In the genomic region with DNA sequence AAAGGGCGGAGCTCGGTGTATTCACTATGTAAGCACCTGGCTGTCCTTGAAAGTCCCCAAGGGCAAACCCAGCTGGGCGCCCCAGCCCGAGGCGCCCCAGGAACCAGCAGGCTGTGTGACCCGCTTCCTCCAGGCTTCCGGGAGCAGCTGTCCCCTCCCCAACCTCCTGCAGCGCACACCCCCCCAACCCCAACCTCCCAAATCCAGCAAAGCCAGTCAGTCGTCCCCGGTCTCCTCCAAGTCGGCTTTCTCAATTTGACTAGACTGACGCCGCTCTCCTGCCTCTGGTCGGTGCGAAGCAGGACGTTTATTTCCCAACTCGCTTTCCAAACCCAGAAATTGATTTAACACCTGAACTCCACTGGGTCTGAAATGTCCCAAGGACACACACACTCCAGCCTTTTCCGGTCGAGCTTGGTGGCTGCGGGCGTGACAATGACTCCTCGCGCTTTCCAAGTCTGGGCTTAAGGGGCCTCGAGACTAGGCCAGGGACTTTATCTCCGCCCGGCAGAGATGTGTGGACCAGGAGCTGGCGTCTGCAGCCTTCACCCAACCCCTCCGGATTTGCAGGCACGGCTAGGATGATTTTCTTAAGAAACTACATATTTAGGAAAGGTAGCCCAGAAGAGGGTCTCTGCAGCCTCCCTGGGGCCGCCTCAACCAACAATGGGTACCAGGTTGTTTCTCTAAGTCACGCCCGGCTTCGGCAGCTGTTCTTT, we compare ENCODE assay signal across 12 mouse cellular contexts. TPM values are rescaled to one million over a fixed set of nuclear protein-coding genes. Genes with fewer than 3 reads are reported as not detected.
A peak's percentile ranks its signal among the peaks of the same experiment; 100 is the strongest.
DNase-seq lines count a peak whose midpoint lies in the region; ATAC-seq and TF ChIP-seq lines count a peak whose summit lies in the region.
"Had no signal": no experiment of that assay in that cellular context is flagged by ENCODE, and none has a peak within 500 bp of the region (broad histone marks: within the 10 kb centered on the region; RNA-seq: fewer than 3 reads in every experiment).

No protein-coding gene starts in this region.

- no peak for TF ChIP-seq CTCF in hindbrain, postnatal 0 days (IDR thresholded peaks at IDR 0.05; ENCODE audit: low read depth)

- H3K4me1 ChIP-seq in hindbrain, embryonic 10.5 days (replicated peaks) = peaks cover 21% of the 10 kb centered on the region
- H3K4me1 ChIP-seq in hindbrain, embryonic 13.5 days (replicated peaks) = peaks cover 13% of the 10 kb centered on the region
- no peaks in the 10 kb centered on the region for H3K4me1 ChIP-seq in hindbrain, postnatal 0 days (ENCODE audit: insufficient read depth, low read length)
- H3K4me1 ChIP-seq in midbrain, embryonic 15.5 days = peaks cover 24% of the 10 kb centered on the region

- peak overlapping the region; percentile 12; the same call in 1 of the 2 replicates for H3K27ac ChIP-seq in hindbrain, embryonic 10.5 days
- no peak overlapping the region for H3K27ac ChIP-seq in hindbrain, embryonic 13.5 days
- H3K27ac ChIP-seq in hindbrain, postnatal 0 days = 0 out of 2 replicates have a peak overlapping the region, but pooled peaks have one; percentile 17
- peak overlapping the region; percentile 72 for H3K27ac ChIP-seq in midbrain, embryonic 15.5 days
- H3K27ac ChIP-seq: limb, embryonic 15.5 days had no signal

- WGBS in hindbrain, embryonic 10.5 days = 1% methylated on average over 33 of the region's 33 CpGs
- WGBS in hindbrain, embryonic 13.5 days = under 1% methylated on average over 33 of the region's 33 CpGs
- WGBS in hindbrain, postnatal 0 days = 3% methylated on average over 33 of the region's 33 CpGs
- 4% methylated on average over 33 of the region's 33 CpGs for WGBS in midbrain, embryonic 15.5 days

- intact Hi-C loops in left cerebral cortex, postnatal 36 days (cut with DNase I) = loop anchor here (5.0 kb wide), 1 partner anchor 82 kb away; no protein-coding TSS in a partner anchor

- no peaks in the 10 kb centered on the region for H3K9me3 ChIP-seq in hindbrain, embryonic 10.5 days
- H3K9me3 ChIP-seq in hindbrain, embryonic 13.5 days = no peaks in the 10 kb centered on the region
- no peaks in the 10 kb centered on the region for H3K9me3 ChIP-seq in hindbrain, postnatal 0 days (ENCODE audit: low read length)
- H3K9me3 ChIP-seq in midbrain, embryonic 15.5 days = no peaks in the 10 kb centered on the region
- H3K9me3 ChIP-seq: limb, embryonic 15.5 days had no signal

- no peaks in the 10 kb centered on the region for H3K36me3 ChIP-seq in hindbrain, embryonic 10.5 days
- H3K36me3 ChIP-seq in hindbrain, embryonic 13.5 days = no peaks in the 10 kb centered on the region
- no peaks in the 10 kb centered on the region for H3K36me3 ChIP-seq in hindbrain, postnatal 0 days (ENCODE audit: insufficient read depth, low read length)
- H3K36me3 ChIP-seq in midbrain, embryonic 15.5 days (replicated peaks) = no peaks in the 10 kb centered on the region
- H3K36me3 ChIP-seq: limb, embryonic 15.5 days had no signal

- DNase-seq in hindbrain, embryonic 10.5 days (ENCODE audit: low spot score) = peak; percentile 62
- peak; percentile 70 for DNase-seq in embryo, embryonic 10.5 days (ENCODE audit: low spot score)
- no peak for DNase-seq in hindbrain, postnatal 0 days (ENCODE audit: low spot score)
- DNase-seq in urinary bladder, adult 18-20 months (ENCODE audit: low spot score in 2 of 2) = no peak
- no peak for DNase-seq in left cerebral cortex, postnatal 36 days (ENCODE audit: low spot score in 2 of 2)
- DNase-seq in layer of hippocampus, adult 18-20 months (ENCODE audit: low spot score in 2 of 2) = no peak
- DNase-seq: adrenal gland, postnatal 25 days; cerebellum, postnatal 36 days; kidney, postnatal 36 days had no signal

- peak overlapping the region; percentile 21; the same call in 1 of the 2 replicates for H3K4me3 ChIP-seq in hindbrain, embryonic 10.5 days
- no peak overlapping the region for H3K4me3 ChIP-seq in hindbrain, embryonic 13.5 days
- 0 out of 2 replicates have a peak overlapping the region, but pooled peaks have one; percentile 6 for H3K4me3 ChIP-seq in hindbrain, postnatal 0 days (ENCODE audit: low read length)
- peak overlapping the region; percentile 20 for H3K4me3 ChIP-seq in midbrain, embryonic 15.5 days
- H3K4me3 ChIP-seq: limb, embryonic 15.5 days had no signal

- no peak for ATAC-seq in hindbrain, embryonic 13.5 days (ENCODE audit: low FRiP score)
- 0 out of 2 replicates have a peak, but pooled peaks have one; percentile 17 for ATAC-seq in hindbrain, postnatal 0 days
- ATAC-seq in midbrain, embryonic 15.5 days (replicated peaks) = peak; percentile 38

- peaks cover 100% of the 10 kb centered on the region for H3K27me3 ChIP-seq in hindbrain, embryonic 10.5 days (ENCODE audit: insufficient read depth, poor library complexity, severe bottlenecking)
- peaks cover 100% of the 10 kb centered on the region for H3K27me3 ChIP-seq in hindbrain, embryonic 13.5 days
- peaks cover 75% of the 10 kb centered on the region for H3K27me3 ChIP-seq in hindbrain, postnatal 0 days (ENCODE audit: insufficient read depth, low read length)
- peaks cover 35% of the 10 kb centered on the region for H3K27me3 ChIP-seq in midbrain, embryonic 15.5 days (replicated peaks)

- H3K9ac ChIP-seq in hindbrain, embryonic 13.5 days = no peak overlapping the region
- H3K9ac ChIP-seq in hindbrain, postnatal 0 days (replicated peaks; ENCODE audit: low read length) = no peak overlapping the region
- H3K9ac ChIP-seq in midbrain, embryonic 15.5 days = no peak overlapping the region; the same call in 1 of the 2 replicates
- H3K9ac ChIP-seq: limb, embryonic 15.5 days had no signal

- H3K4me2 ChIP-seq in hindbrain, embryonic 13.5 days = no peak overlapping the region
- 0 out of 2 replicates have a peak overlapping the region, but pooled peaks have one; percentile 6 for H3K4me2 ChIP-seq in hindbrain, postnatal 0 days (ENCODE audit: low read depth, low read length)
- H3K4me2 ChIP-seq in midbrain, embryonic 15.5 days = peak overlapping the region; percentile 49
- H3K4me2 ChIP-seq: limb, embryonic 15.5 days had no signal

RNA-seq across cellular contexts. Expression of gene Otx2, which starts 18.4 kb away (rescaled TPM):
- 15.4 and 19.3 TPM in 2 replicates for polyA plus RNA-seq in hindbrain, embryonic 10.5 days (2016; fragmentation: Nextera tagmentation; extraction: Ambion mirVana)
- polyA plus RNA-seq in hindbrain, embryonic 13.5 days (2015; fragmentation: Nextera tagmentation; extraction: Ambion mirVana) = 22.8 and 24.1 TPM in 2 replicates
- total RNA-seq in hindbrain, postnatal 0 days (2014; rRNA removed) = 27.6 and 48.4 TPM in 2 replicates
- 31.1 and 33.2 TPM in 2 replicates for polyA plus RNA-seq in hindbrain, postnatal 0 days (2015; fragmentation: Nextera tagmentation; extraction: Ambion mirVana)
- 83.5 and 83.6 TPM in 2 replicates for polyA plus RNA-seq in midbrain, embryonic 15.5 days (2015; fragmentation: Nextera tagmentation; extraction: Ambion mirVana)
- total RNA-seq in left cerebral cortex, postnatal 36 days (2021) = under 1 TPM; 0.16 to 0.39 TPM
- 1 to 10 TPM in 1 of 2 experiments, under 1 TPM in 1; 0.68 to 2.0 TPM for total RNA-seq in layer of hippocampus, adult 18-20 months (2021)
- total RNA-seq: adrenal gland, postnatal 25 days had no signal
- polyA plus RNA-seq: limb, embryonic 15.5 days had no signal

Comparison
In these comparisons a context has a peak if more than half of its experiments do, and no peak if none do; other contexts are left out.
1. DNase-seq: peak in hindbrain, embryonic 10.5 days (single experiment) and embryo, embryonic 10.5 days (single experiment); none in hindbrain, postnatal 0 days (single experiment), urinary bladder, adult 18-20 months (0 of 2), left cerebral cortex, postnatal 36 days (0 of 2) and layer of hippocampus, adult 18-20 months (0 of 2).